ENCODE assay signal across 9 mouse cellular contexts in genomic region chr7:112953777-112954291, GRCm38 (mm10). TPM values are rescaled to one million over a fixed set of nuclear protein-coding genes. Genes with fewer than 3 reads are reported as not detected.
DNase-seq lines count a peak whose midpoint lies in the region; ATAC-seq lines count a peak whose summit lies in the region.
"Had no signal": no experiment of that assay in that cellular context is flagged by ENCODE, and none has a peak within 500 bp of the region (broad histone marks: within the 10 kb centered on the region; RNA-seq: fewer than 3 reads in every experiment).

Gene Rassf10 (plus strand): TSS chr7:112953962.

- H3K9me3 ChIP-seq in intestine, embryonic 14.5 days (ENCODE audit: control insufficient read depth, low read length), result no peaks in the 10 kb centered on the region
- no peaks in the 10 kb centered on the region for H3K9me3 ChIP-seq in midbrain, embryonic 15.5 days

- WGBS in intestine, embryonic 14.5 days, result under 1% methylated on average over 41 of the region's 41 CpGs
- under 1% methylated on average over 35 of the region's 41 CpGs for WGBS in midbrain, embryonic 15.5 days

- no peak for ATAC-seq in frontal cortex, adult (ENCODE audit: low TSS enrichment)
- peak; percentile 93 for ATAC-seq in intestine, embryonic 14.5 days (replicated peaks; ENCODE audit: low FRiP score, low TSS enrichment, low read depth)
- peak; percentile 21; the same call in 1 of the 2 replicates for ATAC-seq in midbrain, embryonic 15.5 days (replicated peaks)

- peak within 1 kb of the TSS; percentile 45 for H3K9ac ChIP-seq in intestine, embryonic 14.5 days (ENCODE audit: low read length)
- peak within 1 kb of the TSS; percentile 33 for H3K9ac ChIP-seq in midbrain, embryonic 15.5 days

- peak within 1 kb of the TSS; percentile 92 for H3K4me2 ChIP-seq in intestine, embryonic 14.5 days (ENCODE audit: low read length)
- H3K4me2 ChIP-seq in midbrain, embryonic 15.5 days, result peak within 1 kb of the TSS; percentile 78

- H3K27me3 ChIP-seq in intestine, embryonic 14.5 days (replicated peaks; ENCODE audit: control insufficient read depth, insufficient read depth, low read length), result peaks cover 22% of the 10 kb centered on the region
- peaks cover 42% of the 10 kb centered on the region for H3K27me3 ChIP-seq in midbrain, embryonic 15.5 days (replicated peaks)

- no peaks in the 10 kb centered on the region for H3K36me3 ChIP-seq in intestine, embryonic 14.5 days (ENCODE audit: control insufficient read depth, insufficient read depth, low read length)
- H3K36me3 ChIP-seq in midbrain, embryonic 15.5 days (replicated peaks), result no peaks in the 10 kb centered on the region

- 0 out of 2 replicates have a peak, but pooled peaks cover 11% of the 10 kb centered on the region for H3K4me1 ChIP-seq in intestine, embryonic 14.5 days (replicated peaks; ENCODE audit: control insufficient read depth, insufficient read depth, low read length)
- peaks cover 19% of the 10 kb centered on the region for H3K4me1 ChIP-seq in midbrain, embryonic 15.5 days

- peak within 1 kb of the TSS; percentile 49 for H3K4me3 ChIP-seq in intestine, embryonic 14.5 days (ENCODE audit: low read depth, low read length)
- H3K4me3 ChIP-seq in midbrain, embryonic 15.5 days, result peak within 1 kb of the TSS; percentile 45

- H3K27ac ChIP-seq in intestine, embryonic 14.5 days (ENCODE audit: low read depth), result no peak within 1 kb of the TSS
- no peak within 1 kb of the TSS for H3K27ac ChIP-seq in midbrain, embryonic 15.5 days
- H3K27ac ChIP-seq: macrophage had no signal

- DNase-seq in frontal cortex, postnatal 10 days (ENCODE audit: low spot score in 2 of 2), result peak; percentile 39 to 64
- DNase-seq in embryo, embryonic 10 days (ENCODE audit: low spot score), result peak; percentile 82
- DNase-seq in gastrocnemius, postnatal 4 days (ENCODE audit: low spot score in 2 of 2), result peak; percentile 50 to 63
- peak; percentile 88 for DNase-seq in intestine, embryonic 14.5 days (ENCODE audit: low spot score)
- DNase-seq in liver, result peak; percentile 75
- DNase-seq in testis, postnatal 10 days (ENCODE audit: low spot score), result peak; percentile 80

RNA-seq across cellular contexts. Expression of gene Rassf10, which starts in this region (rescaled TPM):
- 1 to 10 TPM in 1 of 2 experiments, under 1 TPM in 1; 0.80 to 1.4 TPM for total RNA-seq in gastrocnemius, postnatal 4 days (2021)
- polyA plus RNA-seq in intestine, embryonic 14.5 days (2014; fragmentation: Nextera tagmentation; extraction: Ambion mirVana), result 2.4 and 2.7 TPM in 2 replicates
- 3.6 and 5.4 TPM in 2 replicates for polyA plus RNA-seq in midbrain, embryonic 15.5 days (2015; fragmentation: Nextera tagmentation; extraction: Ambion mirVana)
- polyA plus RNA-seq: macrophage had no signal
